Comparison of ENCODE assay signal across 13 mouse cellular contexts in genomic region chr7:29992698-29993097, GRCm38 (mm10).
"Had no signal": no experiment of that assay in that cellular context is flagged by ENCODE, and none has a peak within 500 bp of the region (broad histone marks: within the 10 kb centered on the region; RNA-seq: fewer than 3 reads in every experiment).

No protein-coding gene starts in this region.

- ATAC-seq: hindbrain, embryonic 16.5 days; inflammation-experienced regulatory T-cells, adult 6 months; intestine, embryonic 15.5 days; liver, embryonic 12.5 days had no signal

- DNase-seq: gastrocnemius, adult 2 months; gastrocnemius, postnatal 10 days; gastrocnemius, postnatal 25 days; heart, adult 2 months; heart, postnatal 4 days; kidney, adult 18-20 months; kidney, adult 8-10 months; kidney, postnatal 10 days; kidney, postnatal 4 days had no signal
